Mouse (Mus musculus) c-Kit-positive CD71-positive TER-119-positive erythroid progenitor cells, embryonic 14.5 days (primary cell): Measurements from ENCODE around the gene Exo1.

Source experiments
- DNase-seq: peaks from one replicate; pipeline ENCODE4 v3.0.0-alpha.2; 2013; ENCODE audit warnings: low spot score

The Exo1 gene

DNA sequence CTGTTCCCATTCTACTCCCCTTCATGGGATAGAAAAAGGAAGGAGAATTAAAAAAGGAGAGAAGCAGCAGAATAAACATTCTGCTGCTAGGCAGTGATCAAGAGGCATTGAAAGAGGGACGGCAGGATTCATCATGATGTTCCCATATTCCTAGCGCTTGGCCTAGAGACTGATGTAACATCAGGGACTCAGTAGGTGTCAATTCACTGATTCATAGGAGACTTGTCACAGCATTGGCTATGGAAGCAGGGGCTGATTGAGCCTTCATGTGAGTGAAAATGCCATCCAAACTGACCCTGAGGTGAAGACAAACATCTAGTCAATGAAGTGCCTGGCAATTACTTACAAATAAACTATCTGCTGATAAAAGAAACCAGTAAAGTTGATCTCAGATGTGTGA is 70.5 kb downstream of the Exo1 start:
- DNase-seq: no peak

DNA sequence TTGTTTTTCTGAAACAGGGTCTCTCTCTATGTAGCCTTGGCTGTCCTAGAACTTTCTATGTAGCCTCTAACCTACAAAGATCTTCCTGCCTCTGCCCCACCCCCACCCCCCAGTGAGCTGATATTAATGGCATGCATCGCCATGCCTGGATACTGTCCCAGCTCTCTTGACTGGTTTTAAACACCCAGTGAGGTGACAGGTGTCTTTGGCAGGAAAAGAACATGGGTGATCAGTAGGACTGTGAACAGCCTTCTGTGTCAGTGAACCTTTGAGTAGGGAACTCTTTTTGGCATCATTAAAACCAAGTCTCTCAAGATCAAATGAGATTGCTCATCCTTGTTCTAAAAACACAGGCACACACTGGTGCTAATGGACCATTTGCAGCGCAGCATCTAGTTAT is 81.4 kb downstream of the Exo1 start:
- no peak for DNase-seq
